Mouse (Mus musculus) kidney, postnatal 14 days (tissue): ENCODE results near the gene Tns1.
"Not testable (repeated sequence)": the region's sequence is repeated elsewhere in the genome, so short reads cannot be mapped to it uniquely, and the experiment has no call there.

Experiments used
- DNase-seq: peaks from one replicate; pipeline ENCODE4 v3.0.0; 2022; ENCODE audit warnings: mixed read lengths

The Tns1 gene

DNA sequence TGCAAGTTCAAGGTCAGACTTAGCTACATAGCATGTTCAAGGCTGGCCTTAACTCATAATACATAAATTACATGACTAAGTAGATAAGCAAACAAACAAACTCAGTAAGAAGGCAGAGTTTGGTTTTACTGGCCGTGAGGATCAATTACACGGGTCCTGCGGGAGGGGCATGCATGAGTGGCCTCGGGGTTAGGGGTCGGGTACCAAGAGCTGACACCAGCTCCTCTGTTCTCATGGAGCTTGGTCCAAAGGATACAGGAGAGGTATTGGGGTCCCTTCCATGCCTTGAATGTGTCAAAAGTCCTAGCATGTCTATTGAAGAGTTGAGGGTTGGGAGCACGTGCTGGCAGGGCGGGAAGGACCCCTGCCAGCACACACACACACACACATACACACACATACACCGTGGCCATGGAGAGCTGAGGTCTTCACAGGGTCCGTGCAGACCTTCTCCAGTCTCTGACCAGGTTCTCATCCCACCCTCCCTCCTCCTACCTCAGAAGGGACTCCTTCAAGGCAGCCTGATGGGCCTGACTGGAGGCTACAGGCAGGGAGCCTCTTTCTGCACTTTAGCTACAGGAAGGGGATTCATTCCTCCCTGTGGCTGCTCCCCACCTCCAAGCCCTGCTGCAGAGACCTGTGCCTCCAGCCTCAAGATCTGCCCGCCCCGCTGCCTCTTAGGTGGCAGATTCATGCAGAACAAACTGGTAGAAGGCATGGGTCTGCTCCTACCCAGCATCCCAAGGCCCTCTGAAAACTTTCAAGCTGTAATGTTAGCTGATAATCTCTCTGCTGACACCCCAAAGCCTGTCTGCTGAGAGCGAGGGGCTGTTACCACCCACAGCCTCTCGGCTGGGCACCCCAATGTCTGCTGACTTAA is 215.9 kb downstream of the Tns1 start:
- no peak for DNase-seq

GRCm38 (mm10) chr1:73907166-73907565 is 217.1 kb downstream of the Tns1 start:
- no peak for DNase-seq

DNA sequence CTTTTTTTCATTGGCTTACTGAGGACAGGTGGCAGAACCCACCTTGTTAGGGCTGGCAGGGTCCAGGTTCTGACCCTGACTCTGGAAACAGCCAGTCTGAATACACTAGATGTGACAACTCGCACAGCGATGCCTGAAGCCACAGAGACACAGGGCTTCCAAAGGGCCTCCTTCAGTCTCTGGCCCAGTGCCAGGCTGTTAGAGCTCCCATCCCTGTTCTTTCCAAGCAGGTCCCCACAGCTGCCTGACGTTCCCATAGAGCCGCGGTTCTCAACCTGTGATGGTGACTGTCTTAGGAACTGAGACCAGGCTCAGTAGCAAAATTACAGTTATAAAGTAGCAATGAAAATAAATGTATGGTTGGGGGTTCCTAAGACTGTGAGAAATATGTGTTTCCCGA is 217.9 kb downstream of the Tns1 start:
- no peak for DNase-seq

DNA sequence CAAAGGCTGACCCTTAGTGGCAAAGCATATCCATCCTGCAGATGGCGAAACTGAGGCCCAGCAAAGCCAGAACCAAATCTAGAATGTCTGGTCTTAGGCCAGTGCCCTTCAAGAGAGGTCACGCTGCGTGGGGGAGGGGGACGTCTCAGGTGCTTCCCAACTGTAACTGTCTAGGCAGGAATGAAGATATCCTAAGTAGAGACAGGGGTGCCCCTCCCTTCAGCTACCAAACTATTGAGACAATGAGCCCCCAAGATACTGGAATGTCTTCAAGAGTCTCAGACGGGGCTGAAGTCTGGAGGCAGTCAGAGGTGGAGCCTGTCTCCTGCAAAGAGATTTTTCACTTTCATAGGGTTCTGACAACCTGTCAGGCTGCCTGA is 218.4 kb downstream of the Tns1 start:
- DNase-seq: no peak

GRCm38 (mm10) chr1:73905111-73905810 is 219.0 kb downstream of the Tns1 start:
- no peak for DNase-seq

- no peak for DNase-seq
Measured at GRCm38 (mm10) chr1:73904641-73905040, 219.6 kb downstream of the Tns1 start.

DNA sequence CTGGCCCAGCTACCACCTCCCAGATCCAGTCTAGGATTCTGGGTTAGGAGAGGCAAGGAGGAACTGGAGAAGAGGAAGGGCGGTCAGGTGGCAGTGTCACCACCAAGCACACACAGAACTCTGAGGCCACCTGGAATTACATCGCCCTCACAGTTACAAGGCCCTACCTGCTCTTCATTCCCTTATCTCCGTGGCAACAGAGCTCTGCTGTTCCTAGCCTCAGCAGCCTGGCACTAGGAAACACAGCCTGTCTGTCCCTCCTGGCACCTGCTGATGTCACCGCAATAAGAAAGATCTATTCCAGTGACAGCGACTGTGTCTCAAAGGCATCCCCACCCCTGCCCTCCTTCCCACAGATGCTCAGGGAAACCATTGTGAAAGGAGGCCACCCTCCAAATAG is 221.2 kb downstream of the Tns1 start:
- DNase-seq: no peak

DNA sequence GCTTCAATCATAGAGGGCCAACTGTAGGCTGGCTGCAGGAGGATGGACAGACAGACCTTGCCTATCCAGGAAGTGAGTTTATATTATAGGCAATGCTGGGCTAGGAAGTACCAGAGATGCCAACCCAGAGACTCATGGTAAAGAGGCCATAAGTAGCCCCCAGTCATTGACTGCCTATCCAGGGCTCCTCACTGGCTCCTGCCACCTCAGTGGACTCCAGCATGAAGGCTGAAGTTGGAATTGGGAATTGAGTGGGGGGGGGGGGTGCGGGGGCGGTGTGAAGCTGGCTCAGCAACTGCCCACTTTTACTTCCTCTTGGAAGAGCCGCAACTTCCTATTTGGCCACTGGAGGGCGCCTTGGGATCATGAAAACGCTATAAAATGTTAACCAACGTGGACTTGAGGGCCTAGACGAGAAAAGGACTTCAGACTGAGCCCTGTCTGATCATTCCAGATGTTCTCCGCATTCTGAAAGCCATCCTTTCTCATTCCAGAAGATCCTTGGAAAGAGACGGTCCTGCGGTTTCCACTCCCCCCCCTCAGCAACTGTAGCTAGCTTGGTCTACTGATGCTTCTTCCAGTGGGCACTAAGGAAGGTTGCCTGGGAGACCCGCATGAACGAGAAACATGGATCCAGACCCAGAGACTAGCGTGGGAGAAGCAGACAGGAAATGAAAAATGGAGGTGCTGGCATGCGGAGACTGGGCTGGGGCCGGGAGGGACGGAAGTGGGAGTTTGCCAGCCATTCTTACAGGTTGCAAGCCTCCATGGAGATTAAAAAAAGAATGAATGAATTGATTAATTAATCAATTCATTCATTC is 221.9 kb downstream of the Tns1 start:
- peak; percentile 82 for DNase-seq

DNA sequence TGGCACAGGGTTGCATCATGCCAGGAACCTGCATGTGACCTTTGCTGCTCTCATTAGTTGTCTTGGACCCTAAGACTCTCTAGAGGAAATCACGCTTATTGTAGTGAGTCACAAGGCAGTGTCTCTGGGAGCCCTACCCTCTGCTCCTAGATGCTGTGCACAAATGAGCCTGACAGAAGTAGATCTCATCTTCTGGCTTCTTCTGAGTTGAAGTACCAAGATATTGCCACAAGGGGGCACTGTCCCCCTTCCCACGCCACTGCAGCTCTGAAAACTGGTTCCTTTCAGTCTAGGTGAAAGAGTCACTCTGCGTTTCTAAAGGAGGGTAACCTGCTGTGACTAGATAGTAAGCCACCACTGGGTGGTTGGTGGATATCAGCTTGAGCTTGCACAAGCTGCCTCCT is 222.8 kb downstream of the Tns1 start:
- peak; percentile 80 for DNase-seq

- DNase-seq: not testable (repeated sequence)
Measured at GRCm38 (mm10) chr1:73895451-73895850, 228.8 kb downstream of the Tns1 start.

DNA sequence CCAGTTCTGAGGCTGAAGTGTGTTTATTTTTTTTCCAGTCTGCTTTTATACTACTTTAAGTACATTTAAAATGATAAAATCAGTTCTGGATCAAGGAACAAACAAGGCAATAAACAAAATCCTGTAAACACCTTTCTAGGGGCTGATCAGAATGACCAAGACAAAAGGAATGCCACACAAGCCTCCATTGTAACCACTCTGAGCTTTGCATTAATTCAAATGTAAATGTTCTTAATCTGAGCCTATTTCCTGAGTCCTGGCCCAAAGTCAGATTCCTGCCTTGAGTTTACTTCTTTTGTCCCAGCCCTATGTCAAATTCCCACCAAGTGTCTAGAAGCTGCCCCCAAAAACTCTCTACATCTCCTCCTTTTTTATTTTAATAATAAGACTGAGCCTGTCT is 243.5 kb downstream of the Tns1 start:
- DNase-seq: no peak

GRCm38 (mm10) chr1:73875676-73876218 is 248.5 kb downstream of the Tns1 start:
- no peak for DNase-seq

DNA sequence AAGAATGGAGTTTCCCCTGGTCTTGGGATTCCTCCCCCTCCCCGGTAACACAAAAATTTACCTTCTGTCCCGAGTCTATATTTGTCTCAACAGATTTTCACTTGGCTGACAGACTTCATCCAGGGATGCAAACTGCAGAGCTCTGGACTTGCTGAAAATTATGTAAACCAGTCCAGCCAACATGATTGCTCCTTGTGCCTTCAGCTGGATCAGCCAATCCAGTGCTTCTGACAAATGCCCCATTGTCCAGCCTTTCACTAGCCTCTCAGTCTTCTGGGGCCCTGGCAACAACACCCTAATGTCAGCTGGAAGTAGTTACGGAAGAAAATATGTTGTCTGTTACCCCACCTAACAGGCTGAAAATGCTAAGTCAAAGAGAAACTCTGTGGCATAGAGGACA is 259.9 kb downstream of the Tns1 start:
- DNase-seq: no peak

DNA sequence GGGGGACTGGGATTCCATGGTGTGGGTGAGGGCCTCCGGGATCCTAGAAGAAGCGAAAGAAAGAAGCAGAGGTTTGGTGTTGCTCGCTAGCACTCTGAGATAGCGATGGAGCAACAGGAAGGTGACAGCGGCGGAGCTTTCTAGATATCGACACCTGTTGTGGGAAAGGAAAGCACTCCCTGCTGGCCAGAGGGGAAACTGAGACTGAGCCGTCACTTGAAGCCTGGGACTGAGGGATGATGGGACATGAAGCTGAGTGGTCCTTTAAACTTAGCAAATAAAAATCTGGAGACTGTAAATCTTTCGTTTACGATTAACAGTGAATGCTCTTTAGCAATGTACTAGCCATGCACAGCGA is 261.2 kb downstream of the Tns1 start:
- DNase-seq: no peak

GRCm38 (mm10) chr1:73862323-73863073 is 261.8 kb downstream of the Tns1 start:
- peak; percentile 85 for DNase-seq

DNA sequence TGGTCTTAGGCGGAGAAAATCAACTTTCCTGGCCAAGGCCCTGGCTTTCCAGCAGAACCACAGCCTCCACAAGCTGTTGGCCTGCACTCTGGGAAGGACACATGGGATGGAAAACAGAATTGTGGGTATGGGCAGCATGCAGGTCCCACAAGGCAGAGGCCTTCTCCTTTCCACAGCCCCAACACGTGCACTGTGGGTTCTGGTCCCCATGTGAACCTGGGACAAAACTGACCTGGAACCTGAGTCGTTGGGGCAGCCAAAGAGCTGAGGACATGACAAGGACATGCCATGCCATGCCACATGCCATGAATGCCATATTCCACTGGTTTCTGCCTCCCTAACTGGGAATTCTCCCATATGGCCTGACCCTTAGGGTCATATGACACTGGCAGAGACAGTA is 263.8 kb downstream of the Tns1 start:
- no peak for DNase-seq
